Mouse (Mus musculus) fat pad, adult 2 months (tissue): ENCODE results near the gene Ppfia2.

ENCODE experiments used
- DNase-seq: peaks from one replicate; pipeline ENCODE4 v3.0.0-alpha.2; 2011; ENCODE audit warnings: low read depth, low spot score; ENCODE audit errors: extremely low read depth

Gene Ppfia2

GRCm38 (mm10) chr10:106469855-106470532, at the start of gene Ppfia2:
Gene Ppfia2 (plus strand): TSS chr10:106470339.
- DNase-seq = no peak

DNA sequence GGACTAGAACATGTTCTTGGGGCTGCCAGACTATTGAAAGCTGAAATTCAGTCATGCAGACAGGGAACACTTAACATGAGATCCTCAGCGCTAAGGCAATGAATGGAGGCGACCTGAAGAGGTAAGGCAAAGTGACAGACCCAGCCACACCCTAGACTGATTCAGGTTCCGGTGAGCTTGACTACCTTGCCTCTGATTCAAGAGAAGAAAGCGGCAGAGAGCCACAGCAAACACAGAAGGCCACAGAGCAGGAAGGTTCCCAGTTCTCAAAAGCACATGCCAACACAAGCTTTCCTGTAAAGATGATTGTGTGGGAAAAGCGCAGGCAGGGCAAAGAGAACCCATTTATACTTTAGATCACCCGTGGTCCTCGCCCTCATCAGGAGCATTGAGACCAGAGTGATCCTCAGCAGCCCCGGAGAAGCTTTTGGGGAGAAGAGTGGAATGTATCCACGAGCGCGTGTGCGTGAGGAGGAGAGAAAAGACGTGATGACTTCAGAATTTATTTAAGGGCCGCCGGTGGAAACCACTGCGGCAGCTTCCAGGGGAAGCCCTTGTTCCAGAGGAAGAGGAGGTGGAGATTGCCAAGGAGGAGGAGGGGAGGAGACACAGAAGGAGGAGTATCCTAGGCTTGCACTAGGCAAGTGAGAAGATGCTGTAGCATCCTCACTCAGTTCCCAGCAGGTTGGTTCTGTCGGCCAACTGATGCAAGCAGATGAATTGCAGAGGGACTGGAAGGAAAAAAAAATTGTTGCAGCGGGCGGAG, 1.0 kb upstream of the Ppfia2 start:
- DNase-seq = no peak

GRCm38 (mm10) chr10:106470533-106471205, 530 bp downstream of the Ppfia2 start:
- no peak for DNase-seq

- no peak for DNase-seq
Observed at GRCm38 (mm10) chr10:106509281-106510165, 39.4 kb downstream of the Ppfia2 start.

- no peak for DNase-seq
Observed at GRCm38 (mm10) chr10:106566036-106566435, 95.9 kb downstream of the Ppfia2 start.

GRCm38 (mm10) chr10:106585026-106585425, 114.9 kb downstream of the Ppfia2 start:
- DNase-seq = no peak

DNA sequence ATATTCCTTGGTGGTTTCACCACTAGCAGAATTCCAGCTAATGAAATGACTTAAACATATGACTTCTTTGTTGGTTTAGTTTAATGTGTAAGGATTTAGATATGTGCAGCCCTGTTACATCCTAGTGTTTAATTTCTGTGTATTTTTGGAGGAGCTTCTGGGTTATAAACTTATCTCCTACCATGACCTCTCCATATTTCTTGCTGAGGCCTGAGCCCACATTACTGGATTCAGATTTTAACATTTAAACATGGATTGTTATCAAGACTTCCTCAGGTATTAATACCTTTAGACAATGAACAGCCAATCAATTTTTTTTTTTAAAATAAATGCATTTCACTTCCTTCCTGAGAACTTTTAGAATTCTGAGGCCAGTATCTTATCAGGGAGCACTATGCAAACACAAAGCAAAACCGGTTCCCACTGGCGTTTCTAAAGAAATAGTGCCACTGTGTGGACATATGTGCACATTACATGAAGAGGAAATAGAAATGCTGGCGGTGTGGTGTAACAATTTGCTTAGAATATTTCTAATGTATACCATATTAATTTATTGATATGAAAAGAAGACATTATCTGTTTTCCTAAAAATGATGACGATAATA, 115.4 kb downstream of the Ppfia2 start:
- no peak for DNase-seq

GRCm38 (mm10) chr10:106587817-106588216, 117.7 kb downstream of the Ppfia2 start:
- DNase-seq = no peak

GRCm38 (mm10) chr10:106590944-106591343, 120.8 kb downstream of the Ppfia2 start:
- DNase-seq = no peak

DNA sequence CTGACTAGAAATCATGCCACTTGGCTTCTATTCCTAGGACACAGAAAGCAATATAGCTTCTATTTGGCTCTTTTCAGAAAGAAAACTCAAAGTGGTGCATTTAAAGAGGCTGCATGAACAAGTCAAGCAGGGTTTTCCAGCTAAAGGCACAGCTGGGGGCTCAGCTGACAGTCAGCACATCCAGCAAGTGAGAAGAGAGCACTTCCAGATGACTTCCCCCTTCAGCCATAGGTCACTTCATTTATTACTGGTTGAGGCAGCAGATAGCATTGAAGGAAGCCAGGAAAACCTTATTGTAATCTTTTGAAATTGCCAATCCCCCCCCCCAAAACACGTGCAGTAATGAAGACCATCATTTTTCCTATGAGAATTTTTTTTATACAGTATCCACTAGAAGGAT, 126.8 kb downstream of the Ppfia2 start:
- DNase-seq = no peak

DNA sequence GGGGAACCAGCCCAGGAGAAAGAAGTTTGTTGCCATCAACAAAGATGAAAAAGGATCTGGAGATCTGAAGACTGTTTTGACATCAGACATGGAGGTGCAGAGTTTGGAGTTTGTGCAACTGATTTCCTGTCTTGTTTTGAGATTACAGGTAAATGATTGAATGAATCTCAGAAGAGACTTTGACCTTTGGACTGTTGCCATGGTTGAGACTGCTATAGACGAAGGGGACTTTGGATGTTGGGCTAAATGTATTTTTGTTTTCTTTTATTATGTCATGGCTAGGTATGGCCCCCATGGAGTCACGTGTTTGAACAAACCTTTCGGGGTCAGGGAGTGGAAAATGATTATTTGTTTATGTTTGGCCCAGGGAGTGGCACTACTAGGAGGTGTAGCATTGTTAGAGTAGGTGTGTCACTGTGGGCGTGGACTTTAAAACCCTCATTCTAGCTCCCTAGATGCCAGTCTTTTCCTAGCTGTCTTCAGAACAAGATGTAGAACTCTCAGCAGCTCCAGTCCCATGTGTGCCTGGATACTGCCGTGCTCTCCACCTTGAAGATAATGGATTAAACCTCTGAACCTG, 133.3 kb downstream of the Ppfia2 start:
- no peak for DNase-seq

DNA sequence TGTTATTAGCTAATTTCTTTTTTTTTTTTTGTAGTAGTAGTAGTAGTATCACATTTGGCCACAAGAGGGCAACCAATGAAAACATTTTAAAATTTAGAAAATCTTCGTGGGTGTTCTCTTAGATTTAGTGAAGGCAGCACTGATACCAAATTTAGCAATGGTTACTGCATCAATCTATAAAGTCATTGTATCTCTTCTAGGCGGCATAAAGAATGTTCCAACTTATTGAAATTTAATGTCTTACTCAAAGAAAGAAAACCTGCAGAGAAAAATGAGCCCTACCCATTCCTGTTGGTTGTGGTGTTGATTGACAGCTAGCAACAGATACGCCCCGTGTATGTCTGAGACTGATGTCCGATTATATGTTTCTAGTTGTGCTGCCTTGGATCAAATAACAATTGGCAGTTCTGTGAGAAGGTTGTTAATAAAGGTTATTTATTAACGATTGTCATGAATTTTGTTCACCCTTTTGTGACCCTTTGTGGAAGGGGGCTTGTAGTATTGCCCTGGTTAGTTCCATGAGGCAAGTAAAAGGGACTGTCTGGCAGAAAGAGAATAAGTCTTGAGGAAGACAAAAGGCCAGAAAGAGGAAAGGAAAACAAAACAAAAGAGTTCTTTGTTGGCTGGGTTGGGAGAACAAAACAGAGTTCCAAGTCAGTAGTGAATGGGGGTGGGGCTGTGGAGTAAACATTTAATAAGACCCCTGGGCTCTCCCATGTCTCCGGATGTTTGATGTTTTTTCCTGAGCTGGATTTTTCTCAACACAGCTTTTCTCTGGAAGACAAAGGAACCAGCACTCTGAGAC, 139.2 kb downstream of the Ppfia2 start:
- no peak for DNase-seq

DNA sequence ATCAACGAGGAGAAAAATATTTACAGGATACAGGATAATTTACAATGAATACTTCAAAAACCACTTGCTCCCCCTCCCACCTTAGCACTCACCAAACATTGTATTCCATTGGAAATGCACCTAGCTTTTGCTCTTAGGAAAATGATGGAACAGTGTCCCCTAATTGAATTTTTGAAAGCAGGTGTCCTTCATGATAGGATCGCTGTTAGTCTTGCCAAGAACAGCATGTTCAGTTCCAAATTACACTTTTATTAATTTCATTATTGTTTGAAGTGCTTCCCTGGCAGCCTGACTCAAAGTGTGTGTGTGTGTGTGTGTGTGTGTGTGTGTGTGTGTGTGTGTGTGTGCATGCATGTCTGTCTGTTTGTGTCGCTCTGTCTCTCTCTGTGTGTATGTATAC, 140.1 kb downstream of the Ppfia2 start:
- DNase-seq = no peak

GRCm38 (mm10) chr10:106618194-106618593, 148.1 kb downstream of the Ppfia2 start:
- DNase-seq = no peak

GRCm38 (mm10) chr10:106620952-106621351, 150.8 kb downstream of the Ppfia2 start:
- no peak for DNase-seq

DNA sequence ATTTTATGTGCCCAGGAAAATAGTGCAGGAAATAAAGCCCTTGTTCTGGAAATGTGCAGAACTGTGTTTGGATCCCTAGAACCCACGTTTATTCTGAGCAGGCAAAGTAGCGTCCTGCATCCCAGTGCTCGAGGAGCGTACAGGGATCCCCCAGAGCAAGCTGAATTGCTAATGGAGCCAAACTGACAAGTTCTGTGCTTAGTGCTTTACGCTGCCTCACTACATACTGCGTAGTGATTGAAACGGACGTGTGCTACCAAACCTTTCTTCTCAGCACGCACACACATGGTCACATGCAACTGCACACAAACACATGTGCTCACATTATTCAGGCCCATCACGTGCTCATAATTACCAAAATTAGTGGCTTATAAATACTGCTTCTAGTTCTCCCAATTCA, 153.2 kb downstream of the Ppfia2 start:
- DNase-seq = no peak

GRCm38 (mm10) chr10:106632171-106632935, 162.2 kb downstream of the Ppfia2 start:
- DNase-seq = no peak

- DNase-seq = peak; percentile 93
Observed at GRCm38 (mm10) chr10:106633898-106634297, 163.8 kb downstream of the Ppfia2 start.

GRCm38 (mm10) chr10:106652276-106652675, 182.1 kb downstream of the Ppfia2 start:
- no peak for DNase-seq
